Mouse (Mus musculus) frontal cortex, adult 2 months (tissue): ENCODE data around the gene Gm36176. TPM values are rescaled to one million over a fixed set of nuclear protein-coding genes. Genes with fewer than 3 reads are reported as not detected.
"Not testable (repeated sequence)": the region's sequence is repeated elsewhere in the genome, so short reads cannot be mapped to it uniquely, and the experiment has no call there.

ENCODE experiments used
- DNase-seq, 2 experiments: peaks; one replicate each; pipeline ENCODE4 v3.0.0; 2022; ENCODE audit warnings: low spot score in 1 of 2; ENCODE audit errors: extremely low spot score in 1 of 2
- polyA plus RNA-seq: library from polyadenylated mRNA; depleted of rRNA; stranded (reverse); fragments of >200 nt; gene quantifications from 2 replicates; pipeline ENCODE4 v1.2.3, GENCODE M21; 2012; rRNA removed

The Gm36176 gene
- polyA plus RNA-seq = not detected in 2 replicates

DNA sequence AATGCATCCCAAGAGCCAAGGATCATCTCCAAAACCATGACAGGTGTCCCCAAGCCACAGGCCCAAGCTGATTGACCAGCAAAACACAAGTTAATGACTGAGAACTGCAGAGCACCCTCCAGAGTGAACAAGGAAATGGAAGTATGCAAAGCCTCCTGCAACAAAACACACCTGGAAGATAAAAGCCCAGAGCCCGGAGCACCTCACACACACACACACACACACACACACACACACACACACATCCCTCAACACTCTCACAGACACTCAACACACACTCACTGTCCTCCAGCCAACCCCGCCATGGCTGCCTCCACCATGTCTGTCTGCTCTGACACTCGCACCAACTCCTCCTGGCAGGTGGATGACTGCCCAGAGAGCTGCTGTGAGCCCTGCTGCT lies at the start of gene Gm36176:
Gene Gm36176 (plus strand): TSS at position 301 of the 400 bp plus-strand sequence.
- DNase-seq = no peak

DNA sequence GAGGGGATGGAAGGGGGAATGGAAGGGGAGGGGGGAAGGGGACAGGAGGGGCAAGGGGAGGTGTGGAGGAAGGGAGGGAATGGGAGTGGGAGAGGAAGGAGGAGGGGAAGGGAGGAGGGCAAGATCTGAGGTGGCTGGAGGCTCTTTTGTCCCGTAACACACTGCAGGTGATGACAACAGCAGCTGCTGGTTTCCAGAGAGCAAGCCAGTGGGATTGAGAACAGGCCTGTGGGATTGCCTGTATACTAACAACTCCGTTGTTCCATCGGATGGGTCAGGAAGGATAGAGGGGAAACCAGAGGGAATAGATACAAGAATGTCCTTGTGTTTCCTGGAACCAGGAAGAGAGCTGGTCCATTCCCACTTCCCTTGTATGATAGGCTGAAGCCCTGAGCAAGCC lies 48.9 kb upstream of the Gm36176 start:
- no peak for DNase-seq

- not testable (repeated sequence) for DNase-seq
These were observed 48.3 kb upstream of the Gm36176 start for GRCm38 (mm10) chr10:77798164-77798920.

DNA sequence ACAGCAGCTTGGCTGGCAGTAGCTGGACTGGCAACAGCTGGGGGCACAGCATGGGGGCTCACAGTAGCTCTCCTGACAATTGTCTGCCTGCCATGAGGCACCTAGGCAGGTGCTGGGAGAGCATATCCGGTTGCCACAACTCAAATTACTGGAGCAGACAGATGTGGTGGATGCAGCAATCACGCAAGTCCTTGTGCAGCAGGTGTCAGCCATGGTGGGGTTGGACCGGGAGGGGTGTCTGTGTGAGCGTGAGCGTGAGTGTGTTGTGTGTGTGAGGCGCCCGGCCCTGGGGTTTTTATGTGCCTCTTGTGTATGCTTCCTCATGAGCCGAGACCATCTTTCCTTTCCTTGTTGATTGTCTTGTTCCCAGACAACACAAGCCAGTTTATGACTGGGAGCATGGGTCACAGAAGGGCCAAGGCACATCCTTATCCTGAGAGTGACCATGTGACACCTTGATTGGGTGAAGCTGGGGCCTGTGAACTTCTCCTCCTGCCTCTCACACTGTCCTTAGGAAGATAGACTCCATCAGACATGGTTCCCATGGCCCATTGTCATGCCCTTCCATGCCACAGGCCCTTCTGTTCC lies 47.6 kb upstream of the Gm36176 start, which contains the start of gene Gm19668:
Gene Gm19668 (minus strand): TSS at position 213 of the 588 bp plus-strand sequence.
- no peak for DNase-seq

DNA sequence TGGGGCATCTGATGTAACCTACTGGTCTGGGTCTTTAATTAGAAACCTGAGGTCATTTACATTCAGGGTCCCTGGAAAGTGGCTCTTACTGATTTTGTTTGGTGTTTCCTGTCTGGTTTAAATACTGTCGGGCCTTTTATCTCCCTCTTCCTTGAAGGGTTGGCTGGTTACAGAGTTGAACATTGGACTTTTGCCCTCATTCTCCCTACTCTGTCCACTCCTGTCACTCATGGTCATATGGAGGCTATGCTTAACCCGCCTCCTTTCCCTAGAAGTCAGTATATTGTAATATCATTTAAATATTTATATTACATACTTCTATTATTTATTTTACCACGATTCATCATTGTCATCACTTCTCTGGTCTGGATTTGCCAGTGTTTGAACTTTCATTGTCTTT lies 42.5 kb upstream of the Gm36176 start:
- DNase-seq = no peak

- DNase-seq = no peak
These were observed 34.9 kb upstream of the Gm36176 start, which contains the start of gene Gm9507 for GRCm38 (mm10) chr10:77811743-77812142. Gene Gm9507 (minus strand): TSS chr10:77811843.

- DNase-seq = no peak
These were observed 32.2 kb upstream of the Gm36176 start, which contains the start of gene Gm2696 for GRCm38 (mm10) chr10:77814382-77814781. Gene Gm2696 (plus strand): TSS chr10:77814682.

DNA sequence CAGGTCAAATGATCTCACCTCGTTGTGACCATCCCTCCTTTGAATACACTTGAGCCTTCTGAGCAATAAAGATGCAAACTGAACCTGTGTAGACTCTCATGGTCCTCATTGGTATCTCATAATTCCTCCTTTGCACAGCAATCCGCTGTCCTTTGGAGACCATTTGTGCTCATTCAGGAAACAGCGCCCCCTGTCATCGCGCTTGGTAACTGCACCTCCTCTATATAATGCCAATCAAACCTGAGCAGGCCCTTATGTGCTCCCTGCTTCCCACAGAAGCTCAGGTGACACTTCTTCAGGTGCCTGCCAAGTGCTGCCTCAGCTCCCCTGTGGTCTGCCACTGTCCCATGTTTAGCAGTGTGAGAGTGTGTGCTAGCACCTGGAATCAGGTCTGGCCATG lies 31.1 kb upstream of the Gm36176 start:
- DNase-seq = peak in 1 of 2 experiments; percentile 28

GRCm38 (mm10) chr10:77818523-77818922 lies 28.1 kb upstream of the Gm36176 start:
- no peak for DNase-seq

DNA sequence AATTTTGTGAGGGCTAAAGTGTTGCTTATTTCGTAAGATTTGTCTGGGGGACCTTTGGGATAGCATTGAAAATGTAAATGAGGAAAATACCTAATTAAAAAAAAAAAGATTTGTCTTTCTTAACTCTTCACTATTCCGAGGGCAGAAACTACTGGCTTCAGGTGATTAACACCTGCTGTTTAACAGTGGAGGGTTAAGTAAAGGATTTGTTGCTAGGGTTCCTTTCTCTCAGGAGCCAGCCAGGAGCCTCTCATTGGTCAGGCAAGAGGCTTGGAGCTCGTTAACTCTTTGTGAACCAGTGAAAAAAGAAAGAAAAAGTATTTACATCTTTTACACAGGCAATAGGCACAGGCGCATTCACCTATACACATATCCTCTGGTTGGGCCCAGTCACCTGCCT lies 27.4 kb upstream of the Gm36176 start:
- no peak for DNase-seq

DNA sequence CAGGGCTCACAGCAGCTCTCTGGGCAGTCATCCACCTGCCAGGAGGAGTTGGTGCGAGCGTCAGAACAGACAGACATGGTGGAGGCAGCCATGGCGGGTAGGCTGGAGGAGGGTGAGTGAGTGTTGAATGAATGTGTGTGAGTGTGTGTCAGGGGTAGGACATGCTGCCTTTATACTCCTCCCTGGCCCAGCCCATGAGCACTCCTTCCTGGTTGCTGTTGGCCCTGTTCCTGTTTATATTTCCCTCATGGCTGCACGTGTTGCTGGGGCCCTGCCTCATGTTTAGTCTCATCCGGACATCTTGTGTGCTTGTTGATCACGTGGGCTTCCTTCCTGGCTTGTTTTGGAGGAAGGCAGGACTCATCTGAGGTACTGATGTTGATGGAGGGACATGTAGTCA lies 19.7 kb upstream of the Gm36176 start, which contains the start of gene Krtap10-4:
Gene Krtap10-4 (minus strand): TSS at position 145 of the 400 bp plus-strand sequence.
- no peak for DNase-seq

- peak in 1 of 2 experiments; percentile 18 for DNase-seq
These were observed 11.0 kb upstream of the Gm36176 start, which contains the start of gene Krtap10-10 for GRCm38 (mm10) chr10:77835647-77836046. Gene Krtap10-10 (plus strand): TSS chr10:77835947.

GRCm38 (mm10) chr10:77839006-77839405 lies 7.6 kb upstream of the Gm36176 start:
- no peak for DNase-seq

DNA sequence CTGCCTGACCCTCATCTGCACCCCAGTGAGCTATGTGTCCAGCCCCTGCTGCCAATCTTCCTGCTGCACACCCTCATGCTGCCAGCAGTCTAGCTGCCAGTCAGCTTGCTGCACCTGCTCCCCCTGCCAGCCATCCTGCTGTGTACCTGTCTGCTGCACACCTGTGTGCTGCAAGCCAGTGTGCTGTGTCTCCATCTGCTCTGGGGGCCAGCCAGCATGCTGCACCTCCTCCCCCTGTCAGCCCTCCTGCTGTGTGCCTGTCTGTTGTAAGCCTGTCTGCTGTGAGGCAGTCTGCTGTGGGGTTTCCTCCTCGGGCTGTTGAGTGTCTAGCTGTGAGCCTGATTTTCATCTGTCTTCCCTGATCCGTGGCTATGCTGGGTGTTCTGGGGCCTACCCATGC lies 358 bp downstream of the Gm36176 start:
- DNase-seq = no peak

GRCm38 (mm10) chr10:77847538-77847937 lies 935 bp downstream of the Gm36176 start:
- DNase-seq = no peak

GRCm38 (mm10) chr10:77852559-77852958 lies 6.0 kb downstream of the Gm36176 start, which contains the start of gene Gm10318:
Gene Gm10318 (plus strand): TSS chr10:77852859.
- DNase-seq = no peak

- no peak for DNase-seq
These were observed 15.1 kb downstream of the Gm36176 start, which contains the start of gene Gm3285 for GRCm38 (mm10) chr10:77861675-77862074. Gene Gm3285 (plus strand): TSS chr10:77861975.

DNA sequence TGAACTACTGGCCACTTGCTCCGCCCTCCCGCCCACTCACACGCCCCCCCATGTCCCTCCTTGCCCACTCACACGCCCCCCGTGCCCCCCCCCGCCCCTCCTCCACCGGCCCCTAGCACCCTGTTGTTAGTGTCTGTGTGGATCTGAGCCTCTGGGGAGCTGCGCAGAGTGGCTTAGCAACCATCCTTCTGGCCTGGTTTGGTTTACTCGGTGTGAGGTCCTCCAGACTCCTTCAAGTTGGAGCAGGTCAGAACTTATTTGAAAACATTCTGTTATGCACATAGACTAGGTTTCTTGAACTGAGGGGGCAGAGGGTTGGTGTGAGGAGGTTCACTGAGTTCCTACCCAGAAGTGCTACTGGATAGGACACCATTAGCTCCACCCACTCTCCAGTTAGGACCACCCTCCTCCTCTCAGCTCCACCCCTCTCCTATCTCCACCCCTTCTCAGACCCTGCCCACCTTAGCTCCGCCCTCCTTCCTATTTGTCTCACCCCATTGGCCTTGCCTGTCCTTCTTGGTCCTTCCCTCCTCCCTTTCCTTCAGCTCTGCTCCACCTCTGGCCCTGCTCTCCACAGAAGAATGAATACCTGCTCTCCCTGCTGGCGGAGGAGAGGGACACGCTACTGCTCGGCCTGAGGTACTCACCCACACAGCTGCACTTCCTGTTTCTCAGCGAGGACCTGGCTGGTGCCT lies 17.6 kb downstream of the Gm36176 start:
- DNase-seq = no peak

- DNase-seq = no peak
These were observed 18.1 kb downstream of the Gm36176 start for GRCm38 (mm10) chr10:77864762-77865143.

- no peak for DNase-seq
These were observed 20.9 kb downstream of the Gm36176 start for GRCm38 (mm10) chr10:77867546-77867945.

- DNase-seq = no peak
These were observed 23.0 kb downstream of the Gm36176 start for GRCm38 (mm10) chr10:77869651-77870050.
